Mouse (Mus musculus) heart, postnatal 25 days (tissue): Measurements from ENCODE around the gene Rbl1. TPM values are rescaled to one million over a fixed set of nuclear protein-coding genes. Genes with fewer than 3 reads are reported as not detected.

Experiments
- DNase-seq: peaks from one replicate; pipeline ENCODE4 v3.0.0; 2022; ENCODE audit warnings: low spot score
- intact Hi-C: fragments of 180-260 bp; cut with DNase I; formaldehyde crosslinking; loops from one replicate; pipeline ENCODE4 v1.15.1; 2025
- total RNA-seq, 2 experiments: library from RNA; stranded (reverse); gene quantifications; 2 replicates each; pipeline ENCODE4 v1.2.3; 2021

Rbl1 gene
- total RNA-seq, 2 experiments from 2014 or later = 2.3 to 2.5 TPM

DNA sequence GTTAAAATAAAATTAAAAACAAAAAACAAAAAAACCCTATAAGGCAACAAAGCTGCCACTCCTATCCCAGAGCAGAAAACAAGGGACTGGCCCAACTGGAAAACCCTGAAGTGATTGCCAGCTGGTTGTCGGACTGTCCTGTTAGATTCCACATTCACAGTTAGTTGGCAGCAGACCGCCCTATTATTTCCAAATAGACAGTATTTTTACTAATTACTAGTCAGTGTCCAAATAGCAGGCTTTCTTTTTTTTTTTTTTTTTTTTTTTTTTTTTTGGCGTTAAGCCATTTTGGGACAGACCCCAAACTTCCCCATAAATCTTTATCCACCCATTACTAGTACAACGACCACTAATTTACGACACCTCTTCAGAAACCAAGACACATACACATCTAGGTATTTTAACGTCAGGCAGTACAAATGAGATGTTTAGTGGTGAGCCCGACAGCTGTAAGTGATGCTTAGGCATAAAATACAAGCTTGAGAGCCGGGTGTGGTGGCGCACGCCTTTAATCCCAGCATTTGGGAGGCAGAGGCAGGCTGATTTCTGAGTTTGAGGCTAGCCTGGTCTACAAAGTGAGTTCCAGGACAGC lies 68.7 kb downstream of the Rbl1 start:
- intact Hi-C loops = no loop called here
- no peak for DNase-seq

DNA sequence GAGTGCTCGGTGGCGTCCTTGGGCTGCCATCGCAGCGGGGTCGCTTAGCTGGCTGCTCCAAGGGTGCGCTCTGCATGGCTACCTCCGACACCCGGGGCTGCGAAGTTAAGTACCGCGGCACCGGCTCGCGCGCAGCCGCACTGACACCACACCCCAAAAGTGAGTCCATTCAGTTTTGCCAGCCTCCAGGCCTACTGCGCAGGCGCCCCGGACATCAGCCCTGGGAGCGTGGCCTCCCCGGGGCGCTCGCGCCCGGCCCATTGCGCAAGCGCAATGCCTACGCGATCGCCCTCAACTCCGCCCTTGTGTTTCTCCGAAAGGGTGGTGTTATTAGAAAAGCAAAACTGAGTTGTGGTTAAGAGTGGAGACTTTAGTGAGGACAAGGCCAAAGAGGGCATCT lies 69.3 kb downstream of the Rbl1 start, which contains the start of gene Samhd1:
Samhd1 (minus strand) TSS at position 252 of the 400 bp plus-strand sequence.
- intact Hi-C loops = no loop called here
- DNase-seq = peak; percentile 94

DNA sequence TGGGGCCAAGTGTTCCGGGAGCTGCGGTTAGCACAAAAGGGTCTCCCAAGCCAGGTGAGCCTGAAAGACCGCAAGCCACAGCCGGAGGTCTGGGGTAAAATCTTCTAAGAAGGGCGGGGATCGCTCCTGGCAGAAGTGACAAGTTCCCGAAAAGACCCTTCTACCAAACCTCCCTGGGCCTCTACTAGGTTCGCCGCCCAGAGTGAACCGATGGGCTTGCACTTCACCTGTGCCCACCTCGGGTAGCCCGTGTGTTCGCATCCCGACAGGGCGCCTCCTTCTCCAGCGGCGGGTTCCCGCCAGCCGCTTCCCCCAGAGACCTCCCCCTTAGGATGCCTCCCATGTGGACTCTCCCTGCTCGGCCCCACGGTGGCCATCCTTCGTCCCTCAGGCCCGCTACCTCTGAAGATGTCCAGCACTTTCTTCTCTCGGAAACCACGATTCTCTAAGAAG lies 69.8 kb downstream of the Rbl1 start:
- intact Hi-C loops = no loop called here
- DNase-seq = no peak

DNA sequence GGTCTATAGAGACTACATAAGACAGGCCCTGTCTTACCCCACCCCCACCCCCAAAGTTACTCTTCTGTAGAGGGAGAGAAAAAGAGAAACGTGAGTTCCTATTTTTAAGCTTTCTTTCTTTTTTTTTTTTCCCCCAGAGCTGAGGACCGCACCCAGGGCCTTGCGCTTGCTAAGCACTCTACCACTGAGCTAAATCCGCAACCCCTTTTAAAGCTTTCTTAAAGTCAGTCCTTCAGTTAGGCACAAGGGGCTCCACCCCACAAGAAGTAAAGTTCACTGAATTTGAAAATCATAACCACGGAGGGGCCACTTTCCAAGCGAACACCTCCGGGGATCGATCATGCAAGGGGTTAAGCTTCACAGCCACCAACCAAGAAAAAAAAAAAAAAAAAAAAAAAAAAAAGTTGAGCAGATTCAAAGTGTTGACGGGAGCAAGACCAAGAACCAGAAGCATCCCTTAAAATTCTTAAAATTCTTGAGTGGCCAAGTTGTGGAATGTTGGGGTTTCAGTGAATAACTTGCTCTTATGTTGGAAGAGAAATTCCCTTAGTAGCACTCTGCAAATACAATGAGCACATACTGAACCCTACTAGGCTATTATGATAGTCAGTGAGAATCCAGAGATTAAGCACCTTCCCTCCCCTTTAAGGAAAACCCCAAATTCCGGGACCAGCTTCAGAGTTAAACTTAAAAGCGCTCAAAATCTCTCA lies 70.4 kb downstream of the Rbl1 start:
- intact Hi-C loops = loop anchor here (2.0 kb wide), 1 partner anchor 67 kb away; no protein-coding TSS in a partner anchor
- no peak for DNase-seq

DNA sequence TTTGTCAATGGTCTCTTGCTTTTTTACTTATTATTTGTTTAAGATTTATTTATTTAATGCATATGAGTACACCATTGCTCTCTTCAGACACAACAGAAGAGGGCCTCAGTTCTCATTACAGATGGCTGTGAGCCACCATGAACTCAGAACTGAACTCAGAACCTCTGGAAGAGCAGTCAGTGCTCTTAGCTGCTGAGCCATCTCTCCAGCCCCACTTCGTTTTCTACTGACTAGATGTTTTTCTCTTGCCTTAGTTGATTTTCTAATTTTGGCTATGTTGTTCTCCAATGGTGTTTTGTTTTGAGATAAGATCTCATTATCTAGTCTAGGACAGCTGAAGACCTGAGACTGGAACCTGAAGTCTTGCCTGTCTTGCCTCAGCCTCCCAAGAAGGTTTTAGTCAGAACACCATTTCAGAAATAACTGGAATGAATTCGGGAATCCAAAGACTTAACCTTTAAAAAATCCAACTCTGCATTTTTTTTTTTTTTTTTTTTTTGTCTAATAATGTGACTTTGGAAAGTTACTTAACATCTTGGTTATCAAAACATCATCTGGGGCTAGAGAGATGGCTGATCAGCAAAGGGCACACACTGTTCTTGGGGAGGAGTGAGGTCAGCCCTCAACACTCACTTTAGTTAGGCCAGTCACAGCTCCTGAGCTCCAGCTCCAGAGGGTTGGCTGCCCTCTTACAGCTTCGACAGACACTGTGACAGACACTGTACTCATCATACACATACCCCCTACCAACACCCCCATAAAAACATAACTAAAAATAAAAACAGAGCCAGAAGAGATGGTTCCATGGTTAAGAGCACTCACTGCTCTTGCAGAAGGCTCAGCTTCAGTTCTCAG lies 71.4 kb downstream of the Rbl1 start:
- no peak for DNase-seq
- intact Hi-C loops = loop anchor here (2.0 kb wide), 1 partner anchor 68 kb away; no protein-coding TSS in a partner anchor

DNA sequence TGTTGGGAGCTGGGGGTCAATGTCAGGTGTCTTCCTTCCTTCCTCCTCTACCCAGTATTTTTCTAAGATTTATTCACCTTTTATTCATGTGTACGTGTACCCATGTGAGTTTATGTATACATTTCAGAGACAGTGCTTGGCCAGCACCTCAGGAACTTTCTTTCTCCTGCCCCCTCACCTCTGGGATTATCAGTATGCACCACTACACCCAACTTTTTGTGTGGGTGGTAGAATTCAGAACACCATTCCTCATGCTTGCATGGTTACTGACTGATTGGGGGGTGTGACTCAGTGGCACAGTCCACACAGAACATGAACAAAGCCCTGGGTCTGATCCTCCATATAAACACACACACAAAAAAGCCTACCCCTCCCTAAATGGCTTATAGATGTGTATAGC lies 72.2 kb downstream of the Rbl1 start:
- intact Hi-C loops = loop anchor here (2.0 kb wide), 1 partner anchor 69 kb away; no protein-coding TSS in a partner anchor
- no peak for DNase-seq

DNA sequence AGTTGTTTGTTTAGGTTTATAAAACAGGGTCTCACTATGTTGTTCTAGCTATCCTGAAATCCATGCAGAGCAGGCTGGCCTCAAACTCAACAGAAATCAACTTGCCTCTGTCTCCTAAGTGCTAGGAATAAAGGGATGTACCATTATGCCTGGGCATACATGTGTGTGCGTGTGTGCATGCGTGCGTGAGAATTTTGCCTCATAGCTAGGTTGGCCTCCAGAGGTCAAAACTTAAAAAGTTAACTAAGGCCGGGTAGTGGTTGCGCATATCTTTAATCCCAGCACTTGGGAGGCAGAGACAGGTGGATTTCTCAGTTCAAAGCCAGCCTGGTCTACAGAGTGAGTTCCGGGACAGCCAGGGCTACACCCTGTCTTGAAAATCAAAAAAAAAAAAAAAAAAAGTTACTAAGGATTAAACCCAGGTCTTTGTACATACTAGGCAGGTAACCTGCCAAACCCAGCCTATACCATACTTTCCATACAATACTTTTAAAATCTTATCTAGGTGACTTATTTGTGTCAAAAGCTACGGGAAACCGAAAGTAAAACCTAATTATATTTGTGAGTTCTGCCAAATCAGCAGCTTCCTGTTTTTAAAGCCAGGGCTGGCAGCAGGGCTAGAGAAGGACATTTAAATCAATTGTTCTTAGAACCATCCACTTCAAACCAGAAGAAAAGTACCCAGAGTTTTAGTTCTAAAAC lies 73.4 kb downstream of the Rbl1 start:
- intact Hi-C loops = no loop called here
- DNase-seq = no peak

DNA sequence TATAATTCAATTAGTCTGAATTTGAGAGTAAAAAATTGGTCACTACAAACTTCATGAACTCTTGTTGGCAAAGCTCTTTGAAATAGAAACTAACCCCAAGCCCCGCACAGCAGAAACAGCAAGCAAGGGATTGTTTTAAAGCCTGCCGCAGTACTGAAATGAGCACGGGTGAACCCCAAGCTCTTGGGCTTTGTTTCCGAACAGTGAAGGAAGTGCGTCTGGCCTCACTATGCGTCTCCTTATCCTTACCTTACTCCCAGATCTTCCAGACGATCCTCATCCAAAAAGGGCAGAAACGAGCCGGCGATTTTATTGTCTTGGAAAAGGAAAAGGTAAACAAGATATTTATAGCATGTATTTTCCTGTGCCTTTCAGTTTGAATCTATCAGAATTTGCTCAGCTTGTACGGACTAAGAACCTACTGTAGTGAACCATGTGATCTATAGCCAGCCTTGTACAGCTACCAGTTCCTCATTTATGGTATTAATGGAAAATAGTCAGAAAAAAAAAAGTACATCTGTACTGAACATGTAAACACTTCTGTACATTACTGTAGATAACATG lies 74.7 kb downstream of the Rbl1 start:
- intact Hi-C loops = no loop called here
- DNase-seq = no peak

DNA sequence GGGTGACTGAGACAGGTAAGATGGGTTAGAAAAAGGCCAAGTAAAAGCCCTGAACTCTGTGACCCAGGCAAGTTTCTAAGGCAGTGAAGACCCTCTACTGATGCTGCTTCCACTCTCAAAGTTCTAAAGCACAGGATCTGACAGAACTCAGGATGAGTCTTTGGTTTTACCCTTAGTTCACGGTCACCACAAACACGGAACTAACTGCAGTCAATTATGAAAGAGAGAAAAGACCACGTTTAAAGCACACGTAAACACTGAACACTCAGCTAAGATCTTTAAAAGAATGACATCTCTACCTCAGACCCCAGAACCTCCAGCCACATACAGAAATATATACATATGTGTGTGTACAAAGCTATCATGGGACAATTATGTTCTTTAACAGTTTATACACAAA lies 75.2 kb downstream of the Rbl1 start:
- intact Hi-C loops = no loop called here
- DNase-seq = no peak

DNA sequence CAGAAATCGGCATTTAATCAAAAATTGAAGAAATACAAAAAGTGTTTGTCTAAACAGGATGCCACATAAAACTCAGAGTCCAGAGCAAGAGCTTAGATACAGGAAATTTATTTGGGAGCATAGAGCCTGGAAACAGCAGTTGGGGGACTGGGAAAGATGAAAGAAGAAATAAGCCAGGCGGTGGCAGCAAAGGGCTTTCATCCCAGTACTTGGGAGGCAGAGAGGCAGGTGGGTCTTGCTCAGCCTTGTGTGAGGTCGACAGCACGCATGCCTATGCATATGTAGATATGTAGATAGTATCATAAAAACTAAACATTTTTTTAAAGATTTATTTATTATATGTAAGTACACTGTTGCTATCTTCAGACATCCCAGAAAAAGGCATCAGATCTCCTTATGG lies 76.3 kb downstream of the Rbl1 start:
- no peak for DNase-seq
- intact Hi-C loops = no loop called here

DNA sequence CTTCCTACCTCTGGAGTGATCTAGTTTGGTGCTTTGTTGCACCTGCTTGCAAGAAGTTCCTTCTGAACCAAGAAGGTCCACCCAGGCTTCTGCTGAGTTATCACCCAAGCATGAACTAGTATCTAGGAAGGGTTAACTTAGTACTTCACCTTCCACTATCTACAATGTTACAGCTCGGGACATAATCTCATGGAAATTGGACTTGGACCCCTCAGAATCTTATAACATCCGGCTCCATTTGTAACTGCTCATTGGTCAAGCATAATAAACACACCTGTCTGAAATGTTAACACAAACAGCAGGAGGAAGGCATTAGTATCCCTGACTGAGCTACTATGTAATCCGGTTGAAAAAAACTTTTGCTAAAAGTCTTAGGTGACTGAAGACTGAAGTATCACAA lies 77.0 kb downstream of the Rbl1 start:
- intact Hi-C loops = no loop called here
- DNase-seq = no peak

DNA sequence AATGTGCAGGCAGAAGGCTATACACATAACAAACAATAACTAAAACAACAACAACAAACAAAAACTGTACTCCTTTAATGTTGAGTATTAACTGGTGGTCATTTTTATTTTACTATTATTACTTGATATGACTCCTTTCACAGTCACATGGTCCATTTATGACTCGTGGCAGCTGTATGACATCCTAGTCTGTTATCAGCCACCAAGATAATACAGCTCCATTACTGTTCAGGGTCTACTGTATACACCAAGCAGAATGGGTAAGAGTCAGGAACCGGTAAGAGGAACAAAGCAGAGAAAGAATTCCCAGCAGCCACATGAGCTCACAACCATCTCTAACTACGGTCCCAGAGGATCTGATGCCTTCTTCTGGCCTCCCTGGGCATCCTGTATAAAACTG lies 79.1 kb downstream of the Rbl1 start:
- DNase-seq = no peak
- intact Hi-C loops = no loop called here

DNA sequence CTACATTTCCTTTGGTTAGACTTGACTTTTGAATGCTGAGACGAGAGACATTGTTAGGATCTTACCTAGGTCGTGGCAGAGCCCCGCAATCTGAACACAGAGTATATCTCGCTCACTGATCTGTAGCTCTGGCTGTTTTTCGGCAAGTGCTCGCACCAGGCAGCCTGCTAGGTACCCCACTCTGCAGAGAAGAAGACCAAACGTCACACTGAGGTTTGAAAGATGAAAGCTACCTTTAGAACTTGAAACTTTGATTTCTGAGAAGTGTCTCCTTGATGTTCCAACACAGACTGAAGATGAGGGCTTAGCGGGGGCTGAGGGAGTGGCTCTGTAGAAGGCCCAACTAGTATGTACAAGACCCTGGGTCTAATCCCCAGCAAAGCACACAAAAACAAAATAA lies 82.6 kb downstream of the Rbl1 start:
- no peak for DNase-seq
- intact Hi-C loops = no loop called here

DNA sequence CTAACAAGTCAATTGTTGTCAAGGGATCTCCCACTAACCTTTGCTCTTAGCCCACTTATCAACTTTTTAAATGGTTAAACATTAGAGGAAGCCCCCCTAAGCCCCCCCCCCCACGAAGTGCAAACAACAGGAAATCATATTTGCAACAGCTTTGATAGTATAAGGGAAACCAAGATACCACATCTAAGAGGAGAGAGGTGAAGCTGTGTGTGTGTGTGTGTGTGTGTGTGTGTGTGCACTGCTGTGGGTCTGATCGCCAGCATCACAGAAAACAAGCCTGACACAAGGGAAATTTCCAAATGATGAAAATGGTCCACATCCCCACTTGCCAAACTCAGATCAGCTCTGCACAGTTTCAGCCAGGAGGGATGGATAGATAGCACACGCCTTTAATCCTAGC lies 85.3 kb downstream of the Rbl1 start:
- intact Hi-C loops = no loop called here
- DNase-seq = no peak

DNA sequence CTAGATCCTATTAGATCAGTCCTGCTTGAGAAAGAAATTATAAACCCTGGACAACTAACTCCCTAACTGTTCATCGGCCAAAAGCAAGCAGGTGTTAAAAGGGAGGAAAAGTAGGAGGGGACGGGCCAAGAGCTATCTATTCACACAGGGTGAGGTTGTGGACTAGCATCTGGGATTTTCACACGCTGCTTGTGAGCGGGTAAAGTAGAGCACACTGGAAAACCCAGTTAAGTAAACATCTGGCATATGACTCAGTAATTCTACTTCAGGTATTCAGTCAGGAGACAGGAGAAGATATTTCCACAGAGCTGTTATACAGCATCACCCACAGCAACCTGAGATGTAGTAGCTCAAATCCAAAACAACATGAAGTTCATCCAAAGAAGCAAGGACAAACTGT lies 85.8 kb downstream of the Rbl1 start:
- DNase-seq = no peak
- intact Hi-C loops = no loop called here

DNA sequence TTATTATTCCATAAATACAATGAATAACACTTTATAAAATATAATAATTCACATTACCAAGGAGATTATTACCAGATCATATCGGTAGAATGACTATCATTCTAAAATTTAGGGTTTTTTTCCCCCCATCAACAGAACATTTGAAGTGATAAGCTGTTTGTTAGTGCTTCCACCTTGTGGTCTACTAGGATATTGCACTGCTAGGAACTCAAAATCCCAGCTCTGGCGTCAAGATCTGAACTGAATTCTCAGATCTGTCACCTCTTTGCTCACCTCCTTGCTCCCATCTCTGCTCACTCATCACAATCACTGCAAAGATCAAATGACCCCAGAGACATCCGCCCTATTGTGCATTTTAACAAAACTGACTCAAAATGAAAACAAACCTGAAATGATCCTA lies 87.4 kb downstream of the Rbl1 start:
- intact Hi-C loops = no loop called here
- DNase-seq = no peak

DNA sequence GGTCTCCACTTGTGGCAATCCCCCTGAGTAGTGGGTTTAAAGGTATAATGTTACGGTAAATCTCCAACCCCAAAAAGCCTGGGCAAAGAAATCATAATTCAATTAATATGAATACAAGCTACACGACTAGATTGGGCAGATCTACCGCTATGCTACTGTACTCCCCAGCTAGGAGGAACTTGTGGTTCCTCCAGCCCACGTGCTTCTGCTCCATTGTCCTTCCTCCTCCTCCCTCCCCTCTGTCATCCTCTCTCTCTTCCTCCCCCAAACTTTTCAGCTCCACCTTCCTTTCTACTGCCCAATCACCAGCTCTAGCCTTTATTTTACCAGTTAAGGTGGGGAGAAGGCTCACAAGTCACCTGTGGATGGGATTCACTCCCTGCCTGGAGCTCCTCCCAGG lies 96.1 kb downstream of the Rbl1 start:
- no peak for DNase-seq
- intact Hi-C loops = no loop called here

DNA sequence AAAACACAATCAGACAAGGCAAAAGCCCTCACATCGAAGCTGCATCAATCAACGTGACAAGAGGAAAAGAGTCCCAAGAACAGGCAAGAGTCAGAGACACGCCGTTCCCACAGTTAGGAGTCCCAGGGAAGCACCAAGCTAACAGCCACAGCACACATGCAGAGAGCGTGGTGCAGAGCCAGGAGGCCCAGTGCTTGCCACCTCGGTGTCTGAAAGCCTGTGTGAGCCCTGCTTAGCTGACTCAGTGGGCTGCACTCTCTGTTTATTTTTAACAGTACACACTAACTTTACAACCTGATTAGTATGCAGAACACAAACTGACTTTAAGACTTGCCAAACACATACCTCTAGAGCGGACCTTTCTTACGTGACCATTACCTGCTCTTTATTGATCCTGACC lies 99.9 kb downstream of the Rbl1 start:
- DNase-seq = no peak
- intact Hi-C loops = no loop called here

DNA sequence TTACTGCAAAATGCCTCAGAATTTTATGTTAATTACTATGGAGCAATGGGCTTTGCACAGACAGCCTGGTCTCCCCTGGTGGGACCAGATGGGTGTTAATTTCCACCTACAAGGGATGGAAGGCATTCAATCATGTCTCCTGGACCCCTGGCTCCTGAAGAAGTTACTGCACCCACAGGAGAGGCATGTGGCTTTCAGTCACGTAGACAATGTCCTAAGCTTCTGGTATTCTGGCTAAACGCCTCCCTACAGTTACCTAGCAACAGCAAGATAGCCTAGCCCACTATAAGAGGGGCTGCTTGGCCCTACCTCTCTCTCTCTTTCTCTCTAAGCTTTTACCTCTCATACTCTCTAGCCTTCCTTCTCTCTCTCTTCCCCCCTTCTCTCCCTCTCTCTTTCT lies 102.1 kb downstream of the Rbl1 start:
- DNase-seq = no peak
- intact Hi-C loops = no loop called here

DNA sequence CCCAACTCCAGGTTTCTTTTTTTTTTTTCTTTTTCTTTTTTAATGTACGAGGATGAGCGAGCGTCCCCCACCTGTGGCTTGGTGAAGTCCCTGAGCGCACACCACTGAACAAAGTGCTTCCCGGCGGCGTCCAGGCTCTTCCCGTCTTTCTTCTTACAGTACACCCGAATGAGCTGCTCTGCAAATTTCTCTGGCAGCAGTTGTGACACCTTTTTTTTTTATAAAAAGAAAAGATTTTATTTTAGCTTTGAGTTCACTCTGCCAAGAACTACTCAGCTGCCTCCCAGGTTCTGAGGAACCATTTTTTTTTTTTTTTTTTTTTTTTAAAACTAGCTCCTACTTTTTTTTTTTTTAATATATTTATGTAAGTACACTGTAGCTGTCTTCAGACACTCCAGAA lies 102.7 kb downstream of the Rbl1 start:
- intact Hi-C loops = no loop called here
- no peak for DNase-seq
